Mouse (Mus musculus): ENCODE results near the gene Gm28635. TPM values are rescaled to one million over a fixed set of nuclear protein-coding genes. Genes with fewer than 3 reads are reported as not detected.

The Gm28635 gene
- not detected in 2 replicates for polyA plus RNA-seq (2015; fragmentation: Nextera tagmentation; extraction: Ambion mirVana)

- peak within 1 kb of the TSS; percentile 77 for H3K4me2 ChIP-seq (ENCODE audit: low read depth, low read length)
- peak within 1 kb of the TSS; percentile 84 for H3K4me3 ChIP-seq (ENCODE audit: low read length)
- ATAC-seq (replicated peaks; ENCODE audit: extremely low read depth, insufficient read depth, low FRiP score): peak; percentile 99
- WGBS: under 1% methylated on average over 44 of the region's 44 CpGs
- peaks cover 20% of the 10 kb centered on the region for H3K4me1 ChIP-seq (ENCODE audit: control insufficient read depth, insufficient read depth, low read length)
- H3K9ac ChIP-seq (ENCODE audit: low read length): peak within 1 kb of the TSS; percentile 80
- H3K27me3 ChIP-seq (ENCODE audit: control insufficient read depth, insufficient read depth, low read length): no peaks in the 10 kb centered on the region
- H3K36me3 ChIP-seq (ENCODE audit: control insufficient read depth, insufficient read depth): peaks cover 19% of the 10 kb centered on the region
- H3K9me3 ChIP-seq (replicated peaks; ENCODE audit: control insufficient read depth, low read length): no peaks in the 10 kb centered on the region
- peak within 1 kb of the TSS; percentile 72 for H3K27ac ChIP-seq (ENCODE audit: low read length)
These were observed at the start of gene Gm28635, which contains the start of gene Med19 for GRCm38 (mm10) chr2:84677968-84678880. Gm28635 (minus strand) TSS chr2:84678041. Med19 (plus strand) TSS chr2:84678402.

GRCm38 (mm10) chr2:84727172-84727858 is 49.5 kb upstream of the Gm28635 start, which contains the start of gene Clp1:
Clp1 (minus strand) TSS chr2:84727350.
- H3K4me3 ChIP-seq (ENCODE audit: low read length): peak within 1 kb of the TSS; percentile 81
- peak; percentile 98 for ATAC-seq (replicated peaks; ENCODE audit: extremely low read depth, insufficient read depth, low FRiP score)
- peak within 1 kb of the TSS; percentile 79 for H3K9ac ChIP-seq (ENCODE audit: low read length)
- no peaks in the 10 kb centered on the region for H3K9me3 ChIP-seq (replicated peaks; ENCODE audit: control insufficient read depth, low read length)
- H3K36me3 ChIP-seq (ENCODE audit: control insufficient read depth, insufficient read depth): peaks cover 21% of the 10 kb centered on the region
- under 1% methylated on average over 39 of the region's 39 CpGs for WGBS
- peak within 1 kb of the TSS; percentile 88 for H3K27ac ChIP-seq (ENCODE audit: low read length)
- peaks cover 16% of the 10 kb centered on the region for H3K4me1 ChIP-seq (ENCODE audit: control insufficient read depth, insufficient read depth, low read length)
- peak within 1 kb of the TSS; percentile 96 for H3K4me2 ChIP-seq (ENCODE audit: low read depth, low read length)
- H3K27me3 ChIP-seq (ENCODE audit: control insufficient read depth, insufficient read depth, low read length): no peaks in the 10 kb centered on the region

GRCm38 (mm10) chr2:84726716-84727115 is 48.9 kb upstream of the Gm28635 start:
- ATAC-seq (replicated peaks; ENCODE audit: extremely low read depth, insufficient read depth, low FRiP score): no peak
- peak overlapping the region; percentile 81 for H3K4me3 ChIP-seq (ENCODE audit: low read length)
- H3K4me1 ChIP-seq (ENCODE audit: control insufficient read depth, insufficient read depth, low read length): peaks cover 16% of the 10 kb centered on the region
- H3K27me3 ChIP-seq (ENCODE audit: control insufficient read depth, insufficient read depth, low read length): no peaks in the 10 kb centered on the region
- H3K36me3 ChIP-seq (ENCODE audit: control insufficient read depth, insufficient read depth): peaks cover 21% of the 10 kb centered on the region
- H3K9ac ChIP-seq (ENCODE audit: low read length): peak overlapping the region; percentile 79
- WGBS: 1% methylated on average over 9 of the region's 9 CpGs
- peak overlapping the region; percentile 96 for H3K4me2 ChIP-seq (ENCODE audit: low read depth, low read length)
- no peaks in the 10 kb centered on the region for H3K9me3 ChIP-seq (replicated peaks; ENCODE audit: control insufficient read depth, low read length)
- H3K27ac ChIP-seq (ENCODE audit: low read length): peak overlapping the region; percentile 53

- no peak overlapping the region for H3K27ac ChIP-seq (ENCODE audit: low read length)
- H3K9me3 ChIP-seq (replicated peaks; ENCODE audit: control insufficient read depth, low read length): no peaks in the 10 kb centered on the region
- H3K27me3 ChIP-seq (ENCODE audit: control insufficient read depth, insufficient read depth, low read length): no peaks in the 10 kb centered on the region
- 89% methylated on average over 10 of the region's 10 CpGs for WGBS
- no peak overlapping the region for H3K4me3 ChIP-seq (ENCODE audit: low read length)
- peaks cover 16% of the 10 kb centered on the region for H3K4me1 ChIP-seq (ENCODE audit: control insufficient read depth, insufficient read depth, low read length)
- ATAC-seq (replicated peaks; ENCODE audit: extremely low read depth, insufficient read depth, low FRiP score): no peak
- H3K4me2 ChIP-seq (ENCODE audit: low read depth, low read length): no peak overlapping the region; the same call in 1 of the 2 replicates
- no peak overlapping the region for H3K9ac ChIP-seq (ENCODE audit: low read length)
- peaks cover 23% of the 10 kb centered on the region for H3K36me3 ChIP-seq (ENCODE audit: control insufficient read depth, insufficient read depth)
These were observed 47.9 kb upstream of the Gm28635 start for GRCm38 (mm10) chr2:84725770-84726169.

GRCm38 (mm10) chr2:84723856-84724255 is 46.0 kb upstream of the Gm28635 start:
- Histone ChIP-seq H3K9ac (ENCODE audit: low read length) (no peak overlapping the region), H3K9me3 (replicated peaks; ENCODE audit: control insufficient read depth, low read length) (no peaks in the 10 kb centered on the region), H3K4me2 (ENCODE audit: low read depth, low read length) (no peak overlapping the region), H3K36me3 (ENCODE audit: control insufficient read depth, insufficient read depth) (peaks cover 23% of the 10 kb centered on the region), H3K4me1 (ENCODE audit: control insufficient read depth, insufficient read depth, low read length) (peaks cover 16% of the 10 kb centered on the region), H3K27me3 (ENCODE audit: control insufficient read depth, insufficient read depth, low read length) (no peaks in the 10 kb centered on the region), H3K27ac (ENCODE audit: low read length) (no peak overlapping the region), H3K4me3 (ENCODE audit: low read length) (no peak overlapping the region)
- WGBS: 87% methylated on average over 14 of the region's 14 CpGs
- no peak for ATAC-seq (replicated peaks; ENCODE audit: extremely low read depth, insufficient read depth, low FRiP score)

GRCm38 (mm10) chr2:84721182-84721581 is 43.3 kb upstream of the Gm28635 start:
- H3K27ac ChIP-seq (ENCODE audit: low read length): no peak overlapping the region
- peaks cover 23% of the 10 kb centered on the region for H3K36me3 ChIP-seq (ENCODE audit: control insufficient read depth, insufficient read depth)
- WGBS: 72% methylated on average over 3 of the region's 3 CpGs
- no peak for ATAC-seq (replicated peaks; ENCODE audit: extremely low read depth, insufficient read depth, low FRiP score)
- H3K4me2 ChIP-seq (ENCODE audit: low read depth, low read length): no peak overlapping the region
- H3K27me3 ChIP-seq (ENCODE audit: control insufficient read depth, insufficient read depth, low read length): no peaks in the 10 kb centered on the region
- H3K9ac ChIP-seq (ENCODE audit: low read length): no peak overlapping the region
- H3K9me3 ChIP-seq (replicated peaks; ENCODE audit: control insufficient read depth, low read length): no peaks in the 10 kb centered on the region
- H3K4me1 ChIP-seq (ENCODE audit: control insufficient read depth, insufficient read depth, low read length): peaks cover 19% of the 10 kb centered on the region
- no peak overlapping the region for H3K4me3 ChIP-seq (ENCODE audit: low read length)

- H3K4me3 ChIP-seq (ENCODE audit: low read length): no peak overlapping the region
- H3K27ac ChIP-seq (ENCODE audit: low read length): no peak overlapping the region
- H3K4me2 ChIP-seq (ENCODE audit: low read depth, low read length): no peak overlapping the region
- ATAC-seq (replicated peaks; ENCODE audit: extremely low read depth, insufficient read depth, low FRiP score): no peak
- H3K36me3 ChIP-seq (ENCODE audit: control insufficient read depth, insufficient read depth): peaks cover 23% of the 10 kb centered on the region
- no peak overlapping the region for H3K9ac ChIP-seq (ENCODE audit: low read length)
- H3K9me3 ChIP-seq (replicated peaks; ENCODE audit: control insufficient read depth, low read length): no peaks in the 10 kb centered on the region
- H3K27me3 ChIP-seq (ENCODE audit: control insufficient read depth, insufficient read depth, low read length): no peaks in the 10 kb centered on the region
- WGBS: 95% methylated on average over 2 of the region's 2 CpGs
- peaks cover 14% of the 10 kb centered on the region for H3K4me1 ChIP-seq (ENCODE audit: control insufficient read depth, insufficient read depth, low read length)
These were observed 42.9 kb upstream of the Gm28635 start for GRCm38 (mm10) chr2:84720718-84721117.

- Histone ChIP-seq H3K9ac (ENCODE audit: low read length) (no peak overlapping the region), H3K27me3 (ENCODE audit: control insufficient read depth, insufficient read depth, low read length) (no peaks in the 10 kb centered on the region), H3K4me3 (ENCODE audit: low read length) (no peak overlapping the region), H3K27ac (ENCODE audit: low read length) (no peak overlapping the region), H3K9me3 (replicated peaks; ENCODE audit: control insufficient read depth, low read length) (no peaks in the 10 kb centered on the region), H3K36me3 (ENCODE audit: control insufficient read depth, insufficient read depth) (0 out of 2 replicates have a peak, but pooled peaks cover 3% of the 10 kb centered on the region), H3K4me2 (ENCODE audit: low read depth, low read length) (no peak overlapping the region), H3K4me1 (ENCODE audit: control insufficient read depth, insufficient read depth, low read length) (peaks cover 20% of the 10 kb centered on the region)
- ATAC-seq (replicated peaks; ENCODE audit: extremely low read depth, insufficient read depth, low FRiP score): no peak
- 89% methylated on average over 4 of the region's 4 CpGs for WGBS
These were observed 39.5 kb upstream of the Gm28635 start for GRCm38 (mm10) chr2:84717357-84717756.
